Mouse (Mus musculus): ENCODE data around the gene Nos1ap. TPM values are rescaled to one million over a fixed set of nuclear protein-coding genes. Genes with fewer than 3 reads are reported as not detected.

The Nos1ap gene
- polyA plus RNA-seq, 1 experiment from 2014 or later, result 28.3 TPM

GRCm38 (mm10) chr1:170277016-170277415 lies 312.6 kb downstream of the Nos1ap start, which contains the start of gene Sh2d1b1:
Gene Sh2d1b1 (plus strand): TSS chr1:170277320.
- Histone ChIP-seq H3K27me3 (replicated peaks) (no peaks in the 10 kb centered on the region), H3K4me3 (no peak within 1 kb of the TSS), H3K9me3 (peaks cover 3% of the 10 kb centered on the region; the same call in 1 of the 2 replicates), H3K4me1 (no peaks in the 10 kb centered on the region), H3K36me3 (replicated peaks) (no peaks in the 10 kb centered on the region), H3K9ac (no peak within 1 kb of the TSS), H3K4me2 (no peak within 1 kb of the TSS), H3K27ac (no peak within 1 kb of the TSS)
- no peak for ATAC-seq (replicated peaks)
- WGBS, result 95% methylated on average over 2 of the region's 3 CpGs

- H3K36me3 ChIP-seq (replicated peaks), result no peaks in the 10 kb centered on the region
- H3K27ac ChIP-seq, result no peak overlapping the region
- H3K9me3 ChIP-seq, result peaks cover 3% of the 10 kb centered on the region; the same call in 1 of the 2 replicates
- H3K27me3 ChIP-seq (replicated peaks), result no peaks in the 10 kb centered on the region
- no peak overlapping the region for H3K4me3 ChIP-seq
- no peaks in the 10 kb centered on the region for H3K4me1 ChIP-seq
- no peak overlapping the region for H3K4me2 ChIP-seq
- ATAC-seq (replicated peaks), result no peak
- no peak overlapping the region for H3K9ac ChIP-seq
These were observed 316.4 kb downstream of the Nos1ap start for GRCm38 (mm10) chr1:170273252-170273651.

- H3K4me3 ChIP-seq, result no peak overlapping the region
- H3K9ac ChIP-seq, result no peak overlapping the region
- no peaks in the 10 kb centered on the region for H3K36me3 ChIP-seq (replicated peaks)
- no peaks in the 10 kb centered on the region for H3K4me1 ChIP-seq
- no peaks in the 10 kb centered on the region for H3K27me3 ChIP-seq (replicated peaks)
- H3K27ac ChIP-seq, result no peak overlapping the region
- WGBS, result 88% methylated on average over 4 of the region's 4 CpGs
- peaks cover 3% of the 10 kb centered on the region for H3K9me3 ChIP-seq
- no peak overlapping the region for H3K4me2 ChIP-seq
- no peak for ATAC-seq (replicated peaks)
These were observed 319.0 kb downstream of the Nos1ap start for GRCm38 (mm10) chr1:170270696-170271095.

- H3K9ac ChIP-seq, result no peak overlapping the region
- WGBS, result 86% methylated on average over 6 of the region's 6 CpGs
- H3K27ac ChIP-seq, result no peak overlapping the region
- H3K4me2 ChIP-seq, result no peak overlapping the region
- no peak overlapping the region for H3K4me3 ChIP-seq
- peaks cover under 1% of the 10 kb centered on the region for H3K9me3 ChIP-seq
- no peaks in the 10 kb centered on the region for H3K4me1 ChIP-seq
- ATAC-seq (replicated peaks), result no peak
- no peaks in the 10 kb centered on the region for H3K36me3 ChIP-seq (replicated peaks)
- no peaks in the 10 kb centered on the region for H3K27me3 ChIP-seq (replicated peaks)
These were observed 319.4 kb downstream of the Nos1ap start for GRCm38 (mm10) chr1:170270281-170270680.

- H3K4me2 ChIP-seq, result peak overlapping the region; percentile 94
- peak overlapping the region; percentile 78 for H3K9ac ChIP-seq
- 4% methylated on average over 32 of the region's 32 CpGs for WGBS
- ATAC-seq (replicated peaks), result peak; percentile 100
- H3K9me3 ChIP-seq, result no peaks in the 10 kb centered on the region
- H3K4me1 ChIP-seq, result peaks cover 4% of the 10 kb centered on the region
- H3K4me3 ChIP-seq, result peak overlapping the region; percentile 75
- H3K27me3 ChIP-seq (replicated peaks), result peaks cover 11% of the 10 kb centered on the region; the same call in 1 of the 2 replicates
- no peaks in the 10 kb centered on the region for H3K36me3 ChIP-seq (replicated peaks)
- H3K27ac ChIP-seq, result peak overlapping the region; percentile 66
These were observed 334.1 kb downstream of the Nos1ap start for GRCm38 (mm10) chr1:170255560-170255910.

- Histone ChIP-seq H3K4me2 (peak overlapping the region; percentile 94), H3K36me3 (replicated peaks) (no peaks in the 10 kb centered on the region), H3K4me1 (peaks cover 4% of the 10 kb centered on the region), H3K9ac (peak overlapping the region; percentile 78), H3K27me3 (replicated peaks) (peaks cover 11% of the 10 kb centered on the region; the same call in 1 of the 2 replicates), H3K4me3 (peak overlapping the region; percentile 75), H3K27ac (peak overlapping the region; percentile 66), H3K9me3 (no peaks in the 10 kb centered on the region)
- peak; percentile 89 for ATAC-seq (replicated peaks)
- WGBS, result 22% methylated on average over 30 of the region's 30 CpGs
These were observed 334.6 kb downstream of the Nos1ap start for GRCm38 (mm10) chr1:170254893-170255559.

Other genes starting within 250 kb of the Nos1ap start
- gene Olfml2b, start 54.7 kb upstream of the Nos1ap start, polyA plus RNA-seq (2015; fragmentation: Nextera tagmentation; extraction: Ambion mirVana), result 4.8 and 5.2 TPM in 2 replicates

All from midbrain, embryonic 15.5 days (tissue).